22 mouse cellular contexts compared by ENCODE assay signal in the genomic region with DNA sequence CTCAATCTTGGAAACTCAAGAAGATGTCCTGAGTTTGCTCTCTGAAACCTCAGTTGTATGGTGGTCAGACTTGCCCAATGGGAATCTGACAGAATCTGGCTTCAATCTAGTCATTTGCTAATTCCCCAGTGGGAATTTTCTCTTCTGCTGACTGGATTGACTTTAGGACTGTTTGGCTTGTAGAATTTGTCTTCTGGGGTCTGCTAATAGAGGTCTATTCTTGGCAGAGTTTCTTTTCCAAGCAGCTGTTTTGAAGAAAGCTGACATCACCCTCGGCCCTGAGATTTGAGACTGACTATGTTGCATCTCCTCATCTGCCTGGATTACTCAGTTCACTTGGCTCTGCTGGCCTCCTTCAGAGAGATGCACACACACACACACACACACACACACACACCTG. TPM values are rescaled to one million over a fixed set of nuclear protein-coding genes. Genes with fewer than 3 reads are reported as not detected.
DNase-seq lines count a peak whose midpoint lies in the region; ATAC-seq lines count a peak whose summit lies in the region.
"Had no signal": no experiment of that assay in that cellular context is flagged by ENCODE, and none has a peak within 500 bp of the region (broad histone marks: within the 10 kb centered on the region; RNA-seq: fewer than 3 reads in every experiment).

No protein-coding gene starts in this region.

- 63% methylated on average over 1 of the region's 1 CpGs for WGBS in embryonic facial prominence, embryonic 13.5 days
- 82% methylated on average over 1 of the region's 1 CpGs for WGBS in embryonic facial prominence, embryonic 10.5 days
- 74% methylated on average over 1 of the region's 1 CpGs for WGBS in kidney, embryonic 15.5 days
- 30% methylated on average over 1 of the region's 1 CpGs for whole genome bisulfite sequencing in heart, embryonic 13.5 days

- no peaks in the 10 kb centered on the region for H3K9me3 ChIP-seq in embryonic facial prominence, embryonic 13.5 days
- no peaks in the 10 kb centered on the region for H3K9me3 ChIP-seq in embryonic facial prominence, embryonic 10.5 days
- H3K9me3 ChIP-seq in kidney, embryonic 15.5 days (replicated peaks), result no peaks in the 10 kb centered on the region
- H3K9me3 ChIP-seq in heart, embryonic 13.5 days, result no peaks in the 10 kb centered on the region
- H3K9me3 ChIP-seq: embryonic facial prominence, embryonic 12.5 days; hindbrain, embryonic 15.5 days; intestine, embryonic 15.5 days; limb, embryonic 12.5 days; liver, embryonic 13.5 days had no signal

- H3K4me2 ChIP-seq in embryonic facial prominence, embryonic 13.5 days, result no peak overlapping the region
- H3K4me2 ChIP-seq in kidney, embryonic 15.5 days, result no peak overlapping the region
- no peak overlapping the region for H3K4me2 ChIP-seq in heart, embryonic 13.5 days
- H3K4me2 ChIP-seq: embryonic facial prominence, embryonic 12.5 days; hindbrain, embryonic 15.5 days; intestine, embryonic 15.5 days; limb, embryonic 12.5 days; liver, embryonic 13.5 days; midbrain, embryonic 11.5 days had no signal

- no peaks in the 10 kb centered on the region for H3K27me3 ChIP-seq in embryonic facial prominence, embryonic 13.5 days
- H3K27me3 ChIP-seq in embryonic facial prominence, embryonic 10.5 days (replicated peaks; ENCODE audit: low read depth, poor library complexity, severe bottlenecking), result no peaks in the 10 kb centered on the region
- H3K27me3 ChIP-seq in kidney, embryonic 15.5 days, result no peaks in the 10 kb centered on the region
- H3K27me3 ChIP-seq in heart, embryonic 13.5 days (replicated peaks), result no peaks in the 10 kb centered on the region
- H3K27me3 ChIP-seq: embryonic facial prominence, embryonic 12.5 days; hindbrain, embryonic 15.5 days; intestine, embryonic 15.5 days; liver, embryonic 13.5 days had no signal

- peaks cover 3% of the 10 kb centered on the region; the same call in 1 of the 2 replicates for H3K4me1 ChIP-seq in embryonic facial prominence, embryonic 13.5 days
- H3K4me1 ChIP-seq in embryonic facial prominence, embryonic 10.5 days, result no peaks in the 10 kb centered on the region
- no peaks in the 10 kb centered on the region for H3K4me1 ChIP-seq in kidney, embryonic 15.5 days
- H3K4me1 ChIP-seq in heart, embryonic 13.5 days, result peaks cover 25% of the 10 kb centered on the region
- H3K4me1 ChIP-seq: embryonic facial prominence, embryonic 12.5 days; limb, embryonic 12.5 days; liver, embryonic 13.5 days had no signal

- no peak for DNase-seq in embryonic facial prominence, embryonic 10.5 days (ENCODE audit: low spot score)
- DNase-seq in kidney, postnatal 25 days, result no peak
- DNase-seq in gastrocnemius, postnatal 14 days, result peak; percentile 22
- DNase-seq in right cerebral cortex, postnatal 25 days, result no peak
- DNase-seq in spleen, postnatal 4 days (ENCODE audit: low spot score in 2 of 2), result no peak
- DNase-seq: cerebellum, adult 9-11 months; layer of hippocampus, adult 9-11 months; liver, embryonic 13.5 days; retina, postnatal 1 day; thymus, adult 2 months had no signal

- H3K4me3 ChIP-seq in embryonic facial prominence, embryonic 13.5 days, result no peak overlapping the region
- no peak overlapping the region for H3K4me3 ChIP-seq in embryonic facial prominence, embryonic 10.5 days
- H3K4me3 ChIP-seq in kidney, embryonic 15.5 days (replicated peaks), result no peak overlapping the region
- H3K4me3 ChIP-seq in heart, embryonic 13.5 days, result no peak overlapping the region
- H3K4me3 ChIP-seq: embryonic facial prominence, embryonic 12.5 days; hindbrain, embryonic 15.5 days; intestine, embryonic 15.5 days; limb, embryonic 12.5 days; liver, embryonic 13.5 days had no signal

- intact Hi-C loops in gastrocnemius, postnatal 14 days (cut with DNase I; ENCODE audit: low total_unique reads), result no loop called here

- 0 out of 2 replicates have a peak overlapping the region, but pooled peaks have one; percentile 8 for H3K27ac ChIP-seq in embryonic facial prominence, embryonic 13.5 days
- H3K27ac ChIP-seq in embryonic facial prominence, embryonic 10.5 days (replicated peaks), result no peak overlapping the region
- 0 out of 2 replicates have a peak overlapping the region, but pooled peaks have one; percentile 48 for H3K27ac ChIP-seq in kidney, embryonic 15.5 days
- peak overlapping the region; percentile 65 for H3K27ac ChIP-seq in heart, embryonic 13.5 days (replicated peaks)
- H3K27ac ChIP-seq: embryonic facial prominence, embryonic 12.5 days; hindbrain, embryonic 15.5 days; intestine, embryonic 15.5 days; kidney, postnatal 0 days; limb, embryonic 12.5 days; liver, embryonic 13.5 days; macrophage had no signal

- H3K9ac ChIP-seq in embryonic facial prominence, embryonic 13.5 days, result no peak overlapping the region
- no peak overlapping the region for H3K9ac ChIP-seq in kidney, embryonic 15.5 days
- H3K9ac ChIP-seq in heart, embryonic 13.5 days, result no peak overlapping the region
- H3K9ac ChIP-seq: embryonic facial prominence, embryonic 12.5 days; hindbrain, embryonic 15.5 days; intestine, embryonic 15.5 days; limb, embryonic 12.5 days; liver, embryonic 13.5 days had no signal

- no peaks in the 10 kb centered on the region for H3K36me3 ChIP-seq in embryonic facial prominence, embryonic 13.5 days
- no peaks in the 10 kb centered on the region for H3K36me3 ChIP-seq in embryonic facial prominence, embryonic 10.5 days (replicated peaks)
- no peaks in the 10 kb centered on the region for H3K36me3 ChIP-seq in kidney, embryonic 15.5 days
- no peaks in the 10 kb centered on the region for H3K36me3 ChIP-seq in heart, embryonic 13.5 days
- H3K36me3 ChIP-seq: embryonic facial prominence, embryonic 12.5 days; hindbrain, embryonic 15.5 days; intestine, embryonic 15.5 days; limb, embryonic 12.5 days; liver, embryonic 13.5 days had no signal

- ATAC-seq in embryonic facial prominence, embryonic 13.5 days (ENCODE audit: insufficient number of reproducible peaks, insufficient read depth, low FRiP score, low TSS enrichment, low read depth), result no peak
- ATAC-seq in kidney, embryonic 15.5 days (replicated peaks; ENCODE audit: low FRiP score), result no peak
- no peak for ATAC-seq in heart, embryonic 13.5 days (ENCODE audit: extremely low read depth, insufficient number of reproducible peaks, low FRiP score, low TSS enrichment)
- ATAC-seq: activated CD4-positive, CD25-positive, alpha-beta regulatory T cell, adult 4 months; forebrain, embryonic 16.5 days; intestine, embryonic 15.5 days had no signal

RNA-seq across cellular contexts. Expression of gene Smpd3, which starts 38.9 kb away (rescaled TPM):
- 13.0 and 19.5 TPM in 2 replicates for polyA plus RNA-seq in embryonic facial prominence, embryonic 13.5 days (2015; fragmentation: Nextera tagmentation; extraction: Ambion mirVana)
- 4.0 and 5.0 TPM in 2 replicates for polyA plus RNA-seq in embryonic facial prominence, embryonic 10.5 days (2016; fragmentation: Nextera tagmentation; extraction: Ambion mirVana)
- polyA plus RNA-seq in kidney, embryonic 15.5 days (2015; fragmentation: Nextera tagmentation; extraction: Ambion mirVana), result 1.7 and 7.4 TPM in 2 replicates
- total RNA-seq in gastrocnemius, postnatal 14 days (2021), result 1 to 10 TPM; 1.4 TPM
- 1.6 and 2.0 TPM in 2 replicates for polyA plus RNA-seq in heart, embryonic 13.5 days (2015; fragmentation: Nextera tagmentation; extraction: Ambion mirVana)
- polyA plus RNA-seq: activated CD4-positive, CD25-positive, alpha-beta regulatory T cell, adult 4 months had no signal
